Mouse (Mus musculus) layer of hippocampus, adult 11-12 months (tissue): ENCODE results near the gene Rtkn2.

Experiments
- DNase-seq: peaks from one replicate; pipeline ENCODE4 v3.0.0; 2022; ENCODE audit warnings: low spot score

Gene Rtkn2

GRCm38 (mm10) chr10:68040394-68040793 is 61.0 kb downstream of the Rtkn2 start:
- no peak for DNase-seq

GRCm38 (mm10) chr10:68043973-68044372 is 64.6 kb downstream of the Rtkn2 start:
- no peak for DNase-seq

- DNase-seq: no peak
Observed at GRCm38 (mm10) chr10:68044864-68045263, 65.5 kb downstream of the Rtkn2 start.

- no peak for DNase-seq
Observed at GRCm38 (mm10) chr10:68048641-68049305, 69.4 kb downstream of the Rtkn2 start.

- no peak for DNase-seq
Observed at GRCm38 (mm10) chr10:68050882-68051281, 71.5 kb downstream of the Rtkn2 start.

GRCm38 (mm10) chr10:68051316-68051933 is 72.1 kb downstream of the Rtkn2 start:
- DNase-seq: no peak

GRCm38 (mm10) chr10:68052307-68052706 is 72.9 kb downstream of the Rtkn2 start:
- no peak for DNase-seq

GRCm38 (mm10) chr10:68054131-68054530 is 74.8 kb downstream of the Rtkn2 start:
- no peak for DNase-seq

- DNase-seq: no peak
Observed at GRCm38 (mm10) chr10:68054706-68055105, 75.3 kb downstream of the Rtkn2 start.

GRCm38 (mm10) chr10:68057841-68058240 is 78.5 kb downstream of the Rtkn2 start:
- DNase-seq: no peak

- no peak for DNase-seq
Observed at GRCm38 (mm10) chr10:68058378-68058777, 79.0 kb downstream of the Rtkn2 start.

GRCm38 (mm10) chr10:68060590-68061248 is 81.3 kb downstream of the Rtkn2 start:
- DNase-seq: no peak

- DNase-seq: no peak
Observed at GRCm38 (mm10) chr10:68061249-68061615, 81.9 kb downstream of the Rtkn2 start.

- DNase-seq: no peak
Observed at GRCm38 (mm10) chr10:68063806-68064545, 84.6 kb downstream of the Rtkn2 start.

- DNase-seq: no peak
Observed at GRCm38 (mm10) chr10:68064571-68064970, 85.2 kb downstream of the Rtkn2 start.

GRCm38 (mm10) chr10:68066173-68066572 is 86.8 kb downstream of the Rtkn2 start:
- DNase-seq: no peak

- DNase-seq: no peak
Observed at GRCm38 (mm10) chr10:68067961-68068360, 88.6 kb downstream of the Rtkn2 start.

- no peak for DNase-seq
Observed at GRCm38 (mm10) chr10:68068426-68068825, 89.1 kb downstream of the Rtkn2 start.

GRCm38 (mm10) chr10:68071041-68071440 is 91.7 kb downstream of the Rtkn2 start:
- no peak for DNase-seq

GRCm38 (mm10) chr10:68072626-68073025 is 93.3 kb downstream of the Rtkn2 start:
- no peak for DNase-seq

GRCm38 (mm10) chr10:68074291-68074690 is 94.9 kb downstream of the Rtkn2 start:
- no peak for DNase-seq

- no peak for DNase-seq
Observed at GRCm38 (mm10) chr10:68075181-68075580, 95.8 kb downstream of the Rtkn2 start.

GRCm38 (mm10) chr10:68078708-68079107 is 99.3 kb downstream of the Rtkn2 start:
- DNase-seq: no peak
